Mouse (Mus musculus) right cerebral cortex, postnatal 10 days (tissue): ENCODE results near the gene Sco1.
"Not testable (repeated sequence)": the region's sequence is repeated elsewhere in the genome, so short reads cannot be mapped to it uniquely, and the experiment has no call there.

Source experiments
- DNase-seq, 2 experiments: peaks; one replicate each; pipeline ENCODE4 v3.0.0; 2021; ENCODE audit warnings: low spot score in 2 of 2

Sco1 gene

GRCm38 (mm10) chr11:67085489-67085888, 33.0 kb downstream of the Sco1 start:
- peak; percentile 83 to 87 for DNase-seq

GRCm38 (mm10) chr11:67086467-67087164, 34.1 kb downstream of the Sco1 start:
- no peak for DNase-seq

DNA sequence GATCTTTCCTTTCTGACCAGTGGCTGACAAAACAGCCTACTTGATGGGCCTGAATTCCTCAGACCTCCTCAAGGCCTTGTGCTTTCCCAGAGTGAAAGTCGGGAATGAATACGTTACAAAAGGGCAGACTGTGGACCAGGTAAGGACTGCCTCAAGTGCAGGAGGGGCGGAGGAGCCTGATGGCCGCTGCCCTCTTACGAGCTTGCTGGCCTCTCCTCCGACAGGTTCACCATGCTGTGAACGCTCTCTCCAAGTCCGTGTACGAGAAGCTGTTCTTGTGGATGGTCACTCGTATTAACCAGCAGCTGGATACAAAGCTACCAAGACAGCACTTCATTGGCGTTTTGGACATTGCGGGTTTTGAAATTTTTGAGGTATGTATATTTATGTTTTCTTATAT, 34.8 kb downstream of the Sco1 start:
- DNase-seq: no peak

- DNase-seq: not testable (repeated sequence)
These were observed 39.9 kb downstream of the Sco1 start for GRCm38 (mm10) chr11:67092354-67092753.

GRCm38 (mm10) chr11:67093201-67093600, 40.7 kb downstream of the Sco1 start:
- no peak for DNase-seq

DNA sequence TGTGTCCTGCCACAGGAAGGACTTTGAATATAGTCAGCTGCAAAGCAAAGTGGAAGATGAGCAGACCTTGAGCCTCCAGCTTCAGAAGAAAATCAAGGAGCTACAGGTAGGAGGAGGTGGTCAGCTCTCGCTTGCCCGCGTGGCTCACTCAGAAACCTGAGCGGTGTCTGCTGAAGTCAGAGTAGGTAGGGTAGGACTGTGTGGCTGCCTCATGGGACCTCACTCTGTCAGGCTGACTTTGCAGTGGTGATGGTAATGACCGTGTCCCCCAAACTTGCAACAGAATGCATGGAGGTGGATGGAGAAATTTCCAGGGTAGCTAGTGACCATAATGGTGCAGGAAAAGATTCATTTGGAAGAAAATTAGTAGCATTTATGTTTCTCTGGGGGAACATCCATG, 41.2 kb downstream of the Sco1 start:
- no peak for DNase-seq

DNA sequence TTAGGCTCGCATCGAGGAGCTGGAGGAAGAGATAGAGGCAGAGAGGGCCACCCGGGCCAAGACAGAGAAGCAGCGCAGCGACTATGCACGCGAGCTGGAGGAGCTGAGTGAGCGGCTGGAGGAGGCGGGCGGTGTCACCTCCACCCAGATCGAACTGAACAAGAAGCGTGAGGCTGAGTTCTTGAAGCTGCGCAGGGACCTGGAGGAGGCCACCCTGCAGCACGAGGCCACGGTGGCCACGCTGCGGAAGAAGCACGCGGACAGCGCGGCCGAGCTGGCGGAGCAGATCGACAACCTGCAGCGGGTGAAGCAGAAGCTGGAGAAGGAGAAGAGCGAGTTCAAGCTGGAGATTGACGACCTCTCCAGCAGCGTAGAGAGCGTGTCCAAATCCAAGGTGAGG, 42.0 kb downstream of the Sco1 start:
- peak in 1 of 2 experiments; percentile 20 for DNase-seq

DNA sequence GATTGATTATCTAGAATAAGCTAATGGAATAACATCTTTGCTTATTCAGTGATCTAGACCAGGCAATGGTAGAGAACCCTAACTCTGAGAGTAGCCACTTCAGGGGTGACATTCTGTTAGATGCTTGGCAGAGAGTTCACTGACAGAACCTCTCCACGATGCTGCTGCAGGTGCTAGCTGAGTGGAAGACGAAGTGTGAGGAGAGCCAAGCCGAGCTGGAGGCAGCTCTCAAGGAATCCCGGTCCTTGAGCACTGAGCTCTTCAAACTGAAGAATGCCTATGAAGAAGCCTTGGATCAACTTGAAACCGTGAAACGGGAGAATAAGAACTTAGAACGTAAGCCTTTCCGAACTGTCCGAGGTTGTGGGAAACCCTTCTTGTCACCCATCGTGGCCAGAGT, 45.2 kb downstream of the Sco1 start:
- no peak for DNase-seq

- peak; percentile 66 to 80 for DNase-seq
These were observed 46.0 kb downstream of the Sco1 start for GRCm38 (mm10) chr11:67098427-67098826.

DNA sequence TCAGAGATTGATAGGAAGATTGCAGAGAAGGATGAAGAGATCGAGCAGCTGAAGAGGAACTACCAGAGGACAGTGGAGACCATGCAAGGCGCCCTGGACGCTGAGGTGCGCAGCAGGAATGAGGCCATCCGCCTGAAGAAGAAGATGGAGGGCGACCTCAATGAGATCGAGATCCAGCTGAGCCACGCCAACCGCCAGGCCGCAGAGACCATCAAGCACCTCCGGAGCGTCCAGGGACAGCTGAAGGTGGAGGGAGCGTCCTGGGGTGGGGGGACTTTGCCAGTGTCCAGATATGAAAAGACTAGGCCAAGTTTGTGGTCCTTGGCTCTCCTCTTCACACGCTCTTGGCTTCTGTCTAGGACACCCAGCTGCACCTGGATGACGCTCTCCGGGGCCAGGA, 46.8 kb downstream of the Sco1 start:
- no peak for DNase-seq

- peak; percentile 54 to 61 for DNase-seq
These were observed 47.7 kb downstream of the Sco1 start for GRCm38 (mm10) chr11:67100169-67100568.

GRCm38 (mm10) chr11:67101713-67102112, 49.2 kb downstream of the Sco1 start:
- DNase-seq: peak in 1 of 2 experiments; percentile 68

DNA sequence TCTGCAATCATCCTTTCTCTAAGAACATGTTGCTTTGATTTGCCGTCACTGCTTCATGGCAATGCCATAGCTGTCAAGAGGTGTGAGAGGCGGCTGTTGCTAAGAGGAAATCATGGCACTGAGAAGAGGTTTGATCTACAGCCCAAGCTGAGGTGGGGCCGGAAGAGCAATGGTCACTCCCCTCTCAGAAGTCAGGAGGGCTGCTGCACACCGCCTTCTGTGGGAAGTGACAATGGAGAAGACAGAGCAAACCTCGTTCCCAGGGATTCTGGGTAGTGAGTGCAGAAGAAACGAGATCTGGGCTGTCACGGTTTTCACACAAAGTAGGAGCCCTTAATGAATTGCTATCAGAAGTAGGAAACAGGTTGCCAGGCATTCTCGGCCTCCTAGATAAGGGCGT, 50.8 kb downstream of the Sco1 start:
- no peak for DNase-seq

DNA sequence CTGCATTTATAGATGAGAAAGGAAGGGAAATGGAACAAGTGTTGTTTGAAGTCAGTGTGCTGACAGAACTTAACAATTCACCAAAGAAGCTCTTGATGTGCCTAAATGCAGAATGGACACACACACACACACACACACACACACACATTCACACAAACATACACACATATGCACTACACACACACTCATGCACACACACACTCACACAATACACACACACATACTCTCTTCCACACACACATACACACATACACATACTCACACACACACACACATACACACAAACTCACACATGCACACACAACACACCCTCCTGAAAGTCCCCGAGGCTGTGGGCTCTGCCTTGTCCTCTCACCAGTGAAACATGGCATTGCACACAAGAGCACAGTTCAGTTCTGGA, 51.8 kb downstream of the Sco1 start:
- DNase-seq: no peak

GRCm38 (mm10) chr11:67104714-67105113, 52.2 kb downstream of the Sco1 start:
- DNase-seq: no peak

DNA sequence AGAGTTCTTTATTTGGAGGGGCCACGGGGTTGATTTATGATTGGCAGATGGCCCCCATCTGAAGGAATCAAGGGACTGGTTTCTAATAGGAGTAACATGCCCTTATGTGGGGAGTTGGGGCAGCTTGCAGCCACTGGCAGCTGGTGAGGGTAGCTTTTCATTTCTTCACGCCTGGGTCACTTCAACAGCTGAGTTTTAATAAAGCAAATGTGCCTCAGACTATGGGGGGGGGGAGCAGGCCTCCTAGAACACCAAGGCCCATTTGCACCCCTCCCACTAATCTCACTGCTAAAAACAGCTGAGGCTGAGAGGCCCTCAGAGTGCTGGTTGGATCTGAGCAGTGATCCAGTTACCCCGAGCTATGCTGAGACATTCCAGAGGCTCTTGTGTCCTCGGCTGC, 53.2 kb downstream of the Sco1 start:
- no peak for DNase-seq

- no peak for DNase-seq
These were observed 54.5 kb downstream of the Sco1 start for GRCm38 (mm10) chr11:67106973-67107372.

GRCm38 (mm10) chr11:67110168-67110948, 57.9 kb downstream of the Sco1 start:
- DNase-seq: peak; percentile 86 to 88

DNA sequence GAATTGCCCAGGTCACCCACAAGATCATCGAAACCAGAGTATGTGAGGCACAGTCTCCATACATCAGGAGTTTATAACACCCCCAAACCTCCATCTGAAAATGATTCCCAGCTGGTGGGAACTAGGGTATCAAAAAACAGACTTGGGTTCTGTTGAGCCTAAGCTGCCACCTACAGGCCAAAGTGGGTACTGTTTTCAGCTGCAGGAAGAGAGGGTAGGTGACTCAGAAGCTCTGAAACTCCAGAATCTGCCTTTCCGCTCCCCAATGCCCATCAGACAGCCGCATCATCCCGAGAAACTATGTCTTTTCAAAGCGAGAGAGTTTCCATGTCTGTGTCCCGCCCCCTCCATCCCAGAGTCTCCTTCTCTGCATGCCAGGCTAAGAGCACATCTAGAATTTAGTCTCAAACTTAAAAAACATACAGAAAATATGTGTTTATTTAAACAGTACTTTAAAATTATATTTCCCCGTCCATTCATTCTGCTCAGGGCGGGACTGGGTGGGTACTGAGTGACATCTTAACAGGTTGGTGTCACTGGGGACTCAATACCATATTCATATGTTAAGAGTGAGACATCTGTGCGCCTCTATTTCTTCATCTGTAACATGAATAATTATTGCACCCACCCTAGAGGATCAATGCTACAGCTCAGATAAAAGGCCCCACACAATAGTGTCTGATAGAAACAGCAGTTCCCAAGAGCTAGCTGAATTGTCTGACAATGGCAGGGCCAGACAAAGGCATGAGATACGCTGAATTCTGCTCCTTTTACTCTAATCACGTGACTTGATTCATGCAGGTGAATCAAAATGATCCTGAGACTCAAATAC, 59.8 kb downstream of the Sco1 start:
- DNase-seq: peak; percentile 61 to 81

DNA sequence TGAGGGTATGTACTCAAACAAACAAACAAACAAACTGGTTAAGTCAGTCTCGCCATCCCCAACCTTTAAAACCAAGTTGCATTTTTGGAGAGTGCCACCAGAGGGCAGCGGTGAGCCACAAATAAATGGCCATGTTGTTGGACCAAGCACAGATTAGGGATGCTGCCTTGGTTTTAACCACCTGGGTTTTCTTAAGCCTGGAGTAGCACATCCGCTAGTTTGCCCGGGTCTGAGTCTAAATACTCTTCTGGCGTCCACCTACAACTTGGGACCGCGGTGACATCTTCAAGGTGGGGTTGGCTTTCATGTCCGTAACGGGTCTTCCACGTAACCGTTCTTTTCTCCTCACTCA, 60.4 kb downstream of the Sco1 start:
- peak; percentile 72 to 82 for DNase-seq

DNA sequence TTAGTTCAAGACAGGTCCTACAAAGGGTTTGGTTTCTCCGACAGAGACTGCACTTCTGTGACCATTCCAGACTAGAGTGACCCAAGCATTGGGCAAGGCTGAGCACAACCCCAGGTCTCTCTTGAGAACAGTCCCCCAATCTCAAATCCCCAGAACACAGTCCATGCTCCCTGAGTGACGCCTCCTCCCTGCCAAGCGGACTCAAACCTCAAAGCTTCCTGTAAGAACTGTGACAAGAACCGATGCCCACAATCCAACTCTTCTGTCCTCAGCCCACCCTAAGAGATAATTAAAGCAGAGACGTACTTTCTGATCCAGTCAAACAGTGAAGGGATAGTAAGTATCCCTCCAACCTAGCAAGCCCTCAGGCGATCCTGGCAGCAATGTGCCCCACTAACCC, 60.9 kb downstream of the Sco1 start:
- no peak for DNase-seq

DNA sequence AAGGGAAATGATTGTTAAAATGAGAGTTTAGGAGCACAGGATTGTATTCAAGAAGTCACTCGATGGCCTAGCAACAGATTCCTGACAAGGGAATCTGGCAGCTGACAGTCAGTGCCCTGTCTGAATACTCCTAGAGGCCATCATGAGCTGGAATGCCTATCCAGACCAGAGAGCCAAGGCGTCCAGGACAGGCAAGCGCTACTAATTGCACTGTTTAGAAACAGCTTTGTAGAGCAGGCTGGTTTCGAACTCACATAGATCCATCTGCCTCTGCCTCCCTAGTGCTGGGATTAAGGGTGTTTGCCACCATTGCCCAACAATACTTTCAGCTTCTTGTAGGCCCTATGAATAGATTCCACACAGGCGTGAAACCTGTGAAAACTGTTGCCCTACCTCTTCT, 61.8 kb downstream of the Sco1 start:
- DNase-seq: no peak

GRCm38 (mm10) chr11:67114901-67115300, 62.4 kb downstream of the Sco1 start:
- no peak for DNase-seq
